Mouse (Mus musculus) spleen, adult 2 months (tissue): ENCODE data around the gene Kpna6. TPM values are rescaled to one million over a fixed set of nuclear protein-coding genes. Genes with fewer than 3 reads are reported as not detected.

Experiments used
- DNase-seq, 2 experiments: peaks; one replicate each; pipeline versions ENCODE4 v3.0.0 to v3.0.0-alpha.2; 2012 to 2021; ENCODE audit warnings: low spot score in 2 of 2, low read depth in 1 of 2
- H3K27ac ChIP-seq: fragments of 200-500 bp; 2 replicates; pipeline ENCODE4 v1.5.1; 2012; ENCODE audit warnings: low read length, inconsistent platforms; ENCODE audit not compliant: insufficient read depth
- H3K27me3 ChIP-seq: fragments of 200-500 bp; 2 replicates; pipeline ENCODE4 v1.6.1; 2012; ENCODE audit warnings: mild to moderate bottlenecking, moderate library complexity, low read length, inconsistent platforms; ENCODE audit not compliant: control insufficient read depth, insufficient read depth
- H3K36me3 ChIP-seq: fragments of 200-500 bp; 2 replicates; pipeline ENCODE4 v1.6.1; 2012; ENCODE audit warnings: mild to moderate bottlenecking, low read length, inconsistent platforms; ENCODE audit not compliant: control insufficient read depth, insufficient read depth
- H3K4me1 ChIP-seq: fragments of 200-500 bp; 2 replicates; pipeline ENCODE4 v1.6.1; 2011; ENCODE audit warnings: inconsistent platforms; ENCODE audit not compliant: control insufficient read depth, insufficient read depth, insufficient read length
- H3K4me3 ChIP-seq: fragments of 200-500 bp; 2 replicates; pipeline ENCODE4 v1.5.1; 2011; ENCODE audit warnings: mild to moderate bottlenecking, inconsistent platforms; ENCODE audit not compliant: insufficient read depth, insufficient read length; ENCODE audit errors: extremely low read depth
- CTCF ChIP-seq: fragments of 200-500 bp; IDR thresholded peaks from 2 replicates; pipeline ENCODE4 v1.5.1; 2011; ENCODE audit warnings: mild to moderate bottlenecking, inconsistent platforms; ENCODE audit not compliant: insufficient read depth, insufficient read length, insufficient replicate concordance; ENCODE audit errors: extremely low read depth
- POLR2A ChIP-seq: fragments of 200-500 bp; IDR thresholded peaks from 2 replicates; pipeline ENCODE4 v1.6.1; 2011; ENCODE audit warnings: low read depth, low read length, inconsistent platforms
- WGBS: fragments of 180-500 bp; shearing (Covaris S2); methylation state at CpG from one replicate; pipeline ENCODE4 v1.1.7; 2018; 5-methylcytosine and 5-hydroxymethylcytosine counted together
- polyA plus RNA-seq: library from polyadenylated mRNA; depleted of rRNA; stranded (reverse); fragments of >200 nt; gene quantifications from 2 replicates; pipeline ENCODE4 v1.2.3, GENCODE M21; 2012

Gene Kpna6
- polyA plus RNA-seq, 1 experiment: 11.9 TPM

DNA sequence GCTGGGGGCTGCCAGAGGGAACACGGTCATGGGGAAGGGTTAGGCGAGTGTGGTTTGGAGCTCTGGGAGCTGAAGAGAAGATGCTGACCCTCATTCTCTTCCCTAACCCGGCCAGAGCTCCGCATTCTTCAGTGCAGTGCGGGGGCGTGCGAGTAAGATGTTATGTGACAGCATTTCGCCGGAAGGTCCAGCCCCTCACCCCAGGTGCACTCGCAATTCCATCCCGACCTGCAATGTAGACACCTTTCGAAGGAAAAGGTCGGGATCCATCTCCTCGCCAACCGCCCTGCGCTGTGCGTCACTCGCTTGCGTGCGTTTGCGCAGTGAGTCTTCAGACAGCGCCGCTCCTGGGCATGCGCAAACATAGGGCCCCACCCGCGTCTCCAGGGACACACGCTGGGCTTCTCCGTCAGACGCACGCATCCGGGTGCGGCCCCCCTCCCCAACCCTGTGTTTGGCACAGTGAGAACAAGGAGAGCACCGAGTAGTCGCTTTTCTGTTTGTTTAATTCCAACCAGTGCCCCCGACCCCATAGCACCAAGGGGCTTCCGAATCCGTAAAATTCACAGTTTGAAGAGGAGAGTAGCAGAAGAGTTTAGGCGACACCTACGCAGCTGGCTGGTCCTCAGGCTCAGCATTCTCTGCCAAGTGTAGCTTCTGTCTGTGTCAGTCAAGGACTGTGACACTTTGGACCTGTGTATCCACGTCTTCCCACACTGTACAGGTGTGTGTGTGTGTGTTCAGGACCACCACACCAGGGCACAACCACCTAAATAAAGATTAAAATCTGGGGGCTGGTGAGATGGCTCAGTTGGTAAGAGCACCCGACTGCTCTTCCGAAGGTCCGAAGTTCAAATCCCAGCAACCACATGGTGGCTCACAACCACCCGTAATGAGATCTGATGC is 53.5 kb downstream of the Kpna6 start, which contains the start of gene Iqcc:
Gene Iqcc, minus strand, starts transcription at position 314 of the 906 bp plus-strand sequence.
- WGBS: 5% methylated on average over 44 of the region's 44 CpGs
- peak; percentile 88 to 97 for DNase-seq
- peaks cover 8% of the 10 kb centered on the region; the same call in 1 of the 2 replicates for H3K4me1 ChIP-seq

DNA sequence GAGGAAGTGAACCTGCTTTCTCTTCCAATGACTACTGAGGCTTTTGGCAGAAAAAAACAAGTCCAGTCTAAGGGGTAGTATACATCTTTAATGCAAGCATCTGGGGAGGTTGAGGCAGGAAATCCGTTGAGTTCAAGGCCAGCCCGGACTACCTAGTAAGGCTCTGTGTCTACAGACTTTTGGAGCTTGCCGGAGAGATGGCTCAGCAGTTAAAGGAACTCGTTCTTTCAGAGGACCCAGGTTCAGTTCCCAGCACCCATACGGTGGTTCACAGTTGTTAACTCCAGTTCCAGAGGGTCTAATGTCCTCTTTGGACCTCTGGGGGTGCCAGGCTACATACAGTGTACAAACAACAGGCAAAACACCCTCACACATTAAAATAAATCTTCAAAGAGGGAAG is 54.5 kb downstream of the Kpna6 start:
- DNase-seq: no peak
- Histone ChIP-seq H3K27me3 (no peaks in the 10 kb centered on the region), H3K36me3 (no peaks in the 10 kb centered on the region; the same call in 1 of the 2 replicates), H3K27ac (no peak overlapping the region), H3K4me3 (no peak overlapping the region), H3K4me1 (peaks cover 6% of the 10 kb centered on the region; the same call in 1 of the 2 replicates)
- 94% methylated on average over 5 of the region's 5 CpGs for WGBS
- TF ChIP-seq CTCF (no peak), POLR2A (no peak)

More for the DNA sequence above, 53.5 kb downstream of the Kpna6 start, which contains the start of gene Iqcc:
- no peak for TF ChIP-seq CTCF
- peak; percentile 92 for TF ChIP-seq POLR2A
- H3K27me3 ChIP-seq: no peaks in the 10 kb centered on the region
- peak within 1 kb of the TSS; percentile 79 for H3K27ac ChIP-seq
- H3K4me3 ChIP-seq: peak within 1 kb of the TSS; percentile 86
- no peaks in the 10 kb centered on the region; the same call in 1 of the 2 replicates for H3K36me3 ChIP-seq

DNA sequence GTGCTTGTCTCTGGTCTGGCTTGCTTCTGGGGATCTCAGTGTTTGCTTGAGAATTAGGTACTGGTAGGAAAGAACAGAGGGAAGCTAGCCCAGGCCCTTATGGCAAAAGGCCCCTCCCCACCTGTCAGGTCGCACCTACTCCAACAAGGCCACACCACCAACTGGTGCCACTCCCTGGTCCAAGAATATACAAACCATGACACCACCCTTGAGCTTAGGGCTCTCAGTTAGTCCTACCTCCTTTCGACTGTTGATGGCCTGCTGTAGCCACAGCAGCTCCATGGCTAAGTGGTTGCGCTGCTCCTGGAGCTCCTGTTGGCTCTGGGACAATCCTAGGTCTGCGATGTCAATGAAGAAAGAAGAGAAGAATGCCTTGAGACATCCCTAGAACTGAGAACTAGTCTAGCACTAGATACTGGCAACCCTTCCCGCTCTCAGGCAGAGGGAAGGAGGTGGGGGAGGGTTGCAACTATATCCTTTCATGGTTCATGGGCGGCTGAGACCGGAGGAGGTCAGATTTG is 55.4 kb downstream of the Kpna6 start:
- DNase-seq: no peak
- TF ChIP-seq POLR2A: no peak
- no peak for TF ChIP-seq CTCF
- H3K27ac ChIP-seq: no peak overlapping the region
- H3K4me1 ChIP-seq: peaks cover 2% of the 10 kb centered on the region; the same call in 1 of the 2 replicates
- 97% methylated on average over 7 of the region's 7 CpGs for WGBS
- no peak overlapping the region for H3K4me3 ChIP-seq
- H3K27me3 ChIP-seq: no peaks in the 10 kb centered on the region
- no peaks in the 10 kb centered on the region; the same call in 1 of the 2 replicates for H3K36me3 ChIP-seq

DNA sequence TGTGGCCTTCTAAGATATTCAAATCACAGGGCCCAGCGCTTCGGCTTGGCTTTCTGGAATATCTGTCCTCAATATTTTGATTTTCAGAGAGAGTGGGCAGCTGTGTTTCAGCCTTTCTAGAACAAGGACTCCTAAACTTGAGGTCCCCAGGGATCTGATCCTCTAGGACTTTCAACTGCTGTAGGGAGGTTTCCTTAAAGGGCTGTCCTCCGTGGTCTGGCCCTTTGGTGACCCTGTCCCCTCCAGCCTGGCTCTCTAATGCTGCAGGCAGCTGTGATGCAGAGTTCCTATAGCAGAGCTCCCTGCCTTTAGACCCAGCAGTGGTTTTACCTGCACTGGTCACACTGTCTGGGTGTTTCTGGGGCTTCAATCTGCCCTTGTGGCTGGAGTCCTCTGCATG is 55.9 kb downstream of the Kpna6 start:
- Histone ChIP-seq H3K4me3 (no peak overlapping the region), H3K27ac (no peak overlapping the region), H3K36me3 (no peaks in the 10 kb centered on the region; the same call in 1 of the 2 replicates), H3K27me3 (no peaks in the 10 kb centered on the region), H3K4me1 (peaks cover 2% of the 10 kb centered on the region; the same call in 1 of the 2 replicates)
- DNase-seq: no peak
- no peak for TF ChIP-seq CTCF
- no peak for TF ChIP-seq POLR2A
- WGBS: 94% methylated on average over 3 of the region's 3 CpGs

DNA sequence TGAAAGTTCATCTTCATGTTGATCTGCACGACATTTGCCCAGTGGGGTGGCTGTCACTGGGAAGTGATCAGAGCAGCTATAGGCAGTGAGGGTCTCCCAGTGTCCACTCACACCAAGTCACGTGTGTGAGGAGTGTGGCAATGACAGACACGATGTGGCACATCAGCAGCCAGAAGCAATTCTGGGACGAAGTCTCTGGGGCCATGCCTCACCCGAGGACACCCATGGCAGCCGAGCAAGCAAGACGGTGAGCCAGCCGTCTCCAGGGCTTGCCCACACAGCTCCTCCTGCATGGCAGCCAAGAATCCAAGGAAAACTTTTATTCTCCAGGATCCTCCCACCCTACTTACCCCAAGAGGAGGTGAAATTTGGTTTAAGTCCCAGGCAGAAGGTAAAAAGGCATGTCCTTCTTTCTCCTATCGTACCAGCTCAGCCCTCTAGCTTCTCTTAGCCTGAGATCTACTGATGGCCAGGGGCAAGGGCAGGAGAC is 56.7 kb downstream of the Kpna6 start:
- WGBS: 93% methylated on average over 9 of the region's 9 CpGs
- no peak for TF ChIP-seq POLR2A
- TF ChIP-seq CTCF: no peak
- Histone ChIP-seq H3K36me3 (no peaks in the 10 kb centered on the region; the same call in 1 of the 2 replicates), H3K27ac (no peak overlapping the region), H3K4me3 (no peak overlapping the region), H3K4me1 (peaks cover 2% of the 10 kb centered on the region; the same call in 1 of the 2 replicates), H3K27me3 (no peaks in the 10 kb centered on the region)
- DNase-seq: no peak

DNA sequence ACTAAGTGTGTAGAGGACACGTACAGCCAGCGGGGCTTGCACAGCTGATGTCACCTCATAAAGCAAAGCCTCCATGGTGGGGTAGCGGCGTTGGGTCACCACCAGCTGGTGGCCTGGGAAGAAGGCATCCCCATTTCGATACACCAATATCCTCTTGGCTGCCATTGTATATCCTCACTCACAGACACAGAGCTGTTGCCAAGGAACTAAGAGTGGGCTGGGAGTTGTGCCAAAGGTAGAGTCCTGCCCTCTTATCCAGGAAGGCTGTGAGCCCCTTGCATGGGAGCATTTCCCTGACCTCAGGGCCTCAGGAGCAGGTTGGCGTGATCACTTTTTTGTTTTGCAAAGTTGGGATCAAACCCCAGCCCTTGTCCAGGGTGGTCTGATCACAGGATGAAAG is 58.5 kb downstream of the Kpna6 start, which contains the start of gene Dcdc2b:
Gene Dcdc2b, minus strand, starts transcription at position 165 of the 400 bp plus-strand sequence.
- Histone ChIP-seq H3K36me3 (no peaks in the 10 kb centered on the region), H3K4me1 (peaks cover 15% of the 10 kb centered on the region; the same call in 1 of the 2 replicates), H3K4me3 (no peak within 1 kb of the TSS), H3K27me3 (no peaks in the 10 kb centered on the region), H3K27ac (no peak within 1 kb of the TSS)
- WGBS: 92% methylated on average over 6 of the region's 6 CpGs
- TF ChIP-seq POLR2A (no peak), CTCF (no peak)
- no peak for DNase-seq
